Mouse (Mus musculus) intestine, postnatal 0 days (tissue): ENCODE results near the gene 1190005I06Rik. TPM values are rescaled to one million over a fixed set of nuclear protein-coding genes. Genes with fewer than 3 reads are reported as not detected.

Experiments
- ATAC-seq: fragments of 200-750 bp; cut with Nextera tagmentation; 2 replicates; pipeline ENCODE4 v1.8.0; 2017; ENCODE audit warnings: mild to moderate bottlenecking, moderate TSS enrichment, moderate library complexity
- H3K27ac ChIP-seq: fragments of 300-500 bp; sonication (generic); 2 replicates; pipeline ENCODE4 v1.5.1; 2014; ENCODE audit warnings: mild to moderate bottlenecking, low read depth, low read length, moderate library complexity
- H3K27me3 ChIP-seq: fragments of 300-500 bp; sonication (generic); replicated peaks from 2 replicates; pipeline ENCODE4 v1.6.1; 2014; ENCODE audit warnings: low read length, mixed read lengths; ENCODE audit not compliant: control insufficient read depth, insufficient read depth
- H3K36me3 ChIP-seq: fragments of 300-500 bp; sonication (generic); 2 replicates; pipeline ENCODE4 v1.6.1; 2014; ENCODE audit warnings: mild to moderate bottlenecking, moderate library complexity; ENCODE audit not compliant: control insufficient read depth, insufficient read depth
- H3K4me1 ChIP-seq: fragments of 300-500 bp; sonication (generic); replicated peaks from 2 replicates; pipeline ENCODE4 v1.6.1; 2014; ENCODE audit warnings: antibody characterized with exemption, low read length, mixed read lengths; ENCODE audit not compliant: control insufficient read depth, insufficient read depth
- H3K4me2 ChIP-seq: fragments of 300-500 bp; sonication (generic); replicated peaks from 2 replicates; pipeline ENCODE4 v1.6.1; 2014; ENCODE audit warnings: low read depth, mild to moderate bottlenecking, moderate library complexity
- H3K4me3 ChIP-seq: fragments of 300-500 bp; sonication (generic); 2 replicates; pipeline ENCODE4 v1.5.1; 2014; ENCODE audit warnings: low read depth, low read length
- H3K9ac ChIP-seq: fragments of 300-500 bp; sonication (generic); 2 replicates; pipeline ENCODE4 v1.6.1; 2014; ENCODE audit warnings: mild to moderate bottlenecking, low read depth, low read length
- H3K9me3 ChIP-seq: fragments of 300-500 bp; sonication (generic); 2 replicates; pipeline ENCODE4 v1.6.1; 2016; ENCODE audit warnings: mixed run types; ENCODE audit not compliant: control insufficient read depth
- CTCF ChIP-seq: sonication (generic); IDR thresholded peaks from 2 replicates; pipeline ENCODE4 v1.5.1; 2016; ENCODE audit warnings: low read depth, mild to moderate bottlenecking, control low read depth, antibody characterized with exemption, moderate library complexity
- WGBS: fragments of 180-500 bp; shearing (Covaris S2); extraction: QIAGEN DNeasy Blood & Tissue Kit; methylation state at CpG from one replicate; pipeline ENCODE4 v1.1.7; 2014; 5-methylcytosine and 5-hydroxymethylcytosine counted together
- polyA plus RNA-seq: library from polyadenylated mRNA; unstranded; fragments of >200 nt; fragmentation: Nextera tagmentation; extraction: Ambion mirVana; gene quantifications from 2 replicates; pipeline ENCODE4 v1.2.1, GENCODE M21; 2015

The 1190005I06Rik gene
- polyA plus RNA-seq, 1 experiment from 2014 or later: 4.0 TPM

- Histone ChIP-seq H3K27ac (no peak overlapping the region), H3K9me3 (no peaks in the 10 kb centered on the region), H3K36me3 (peaks cover 48% of the 10 kb centered on the region), H3K9ac (no peak overlapping the region), H3K27me3 (no peaks in the 10 kb centered on the region), H3K4me1 (peaks cover 8% of the 10 kb centered on the region; the same call in 1 of the 2 replicates), H3K4me2 (peak overlapping the region; percentile 38; the same call in 1 of the 2 replicates), H3K4me3 (no peak overlapping the region)
- no peak for TF ChIP-seq CTCF
- 54% methylated on average over 6 of the region's 6 CpGs for WGBS
- ATAC-seq: no peak
Measured at GRCm38 (mm10) chr8:120671775-120672174, 24.3 kb upstream of the 1190005I06Rik start.

GRCm38 (mm10) chr8:120668374-120668905 is 21.0 kb upstream of the 1190005I06Rik start, which contains the start of gene Emc8:
Gene Emc8 (minus strand): TSS chr8:120668573.
- peak; percentile 47 for ATAC-seq
- Histone ChIP-seq H3K9me3 (no peaks in the 10 kb centered on the region), H3K27me3 (no peaks in the 10 kb centered on the region), H3K4me3 (peak within 1 kb of the TSS; percentile 93), H3K4me2 (peak within 1 kb of the TSS; percentile 76), H3K9ac (peak within 1 kb of the TSS; percentile 99), H3K4me1 (peaks cover 18% of the 10 kb centered on the region), H3K27ac (peak within 1 kb of the TSS; percentile 93), H3K36me3 (peaks cover 34% of the 10 kb centered on the region)
- WGBS: 2% methylated on average over 48 of the region's 51 CpGs
- TF ChIP-seq CTCF: no peak

- H3K4me1 ChIP-seq: peaks cover 18% of the 10 kb centered on the region
- peak within 1 kb of the TSS; percentile 99 for H3K9ac ChIP-seq
- TF ChIP-seq CTCF: peak; percentile 33; the same call in 1 of the 2 replicates
- H3K4me3 ChIP-seq: peak within 1 kb of the TSS; percentile 93
- peak; percentile 91 for ATAC-seq
- no peaks in the 10 kb centered on the region for H3K9me3 ChIP-seq
- H3K27me3 ChIP-seq: no peaks in the 10 kb centered on the region
- H3K36me3 ChIP-seq: peaks cover 28% of the 10 kb centered on the region
- peak within 1 kb of the TSS; percentile 76 for H3K4me2 ChIP-seq
- H3K27ac ChIP-seq: peak within 1 kb of the TSS; percentile 93
- WGBS: under 1% methylated on average over 67 of the region's 105 CpGs
Measured at GRCm38 (mm10) chr8:120667561-120668373, 20.3 kb upstream of the 1190005I06Rik start, which contains the start of the genes Gm27021 and Cox4i1. Gene Gm27021 (minus strand): TSS chr8:120668079. Gene Cox4i1 (plus strand): TSS chr8:120668222.

GRCm38 (mm10) chr8:120666807-120667470 is 19.5 kb upstream of the 1190005I06Rik start:
- Histone ChIP-seq H3K9me3 (no peaks in the 10 kb centered on the region), H3K27ac (peak overlapping the region; percentile 65), H3K4me2 (peak overlapping the region; percentile 76), H3K4me3 (peak overlapping the region; percentile 93), H3K9ac (peak overlapping the region; percentile 99), H3K27me3 (no peaks in the 10 kb centered on the region), H3K4me1 (peaks cover 18% of the 10 kb centered on the region), H3K36me3 (peaks cover 19% of the 10 kb centered on the region)
- 3% methylated on average over 17 of the region's 17 CpGs for WGBS
- no peak for TF ChIP-seq CTCF
- no peak for ATAC-seq

- Histone ChIP-seq H3K27me3 (no peaks in the 10 kb centered on the region), H3K4me2 (peak overlapping the region; percentile 76), H3K4me1 (peaks cover 18% of the 10 kb centered on the region), H3K9me3 (no peaks in the 10 kb centered on the region), H3K36me3 (peaks cover 9% of the 10 kb centered on the region), H3K27ac (no peak overlapping the region), H3K4me3 (no peak overlapping the region), H3K9ac (no peak overlapping the region)
- WGBS: 66% methylated on average over 3 of the region's 3 CpGs
- peak; percentile 61 for TF ChIP-seq CTCF
- no peak for ATAC-seq
Measured at GRCm38 (mm10) chr8:120665726-120666455, 18.5 kb upstream of the 1190005I06Rik start.
